Mouse (Mus musculus): ENCODE measurements around the gene Arhgef28. TPM values are rescaled to one million over a fixed set of nuclear protein-coding genes. Genes with fewer than 3 reads are reported as not detected.

Gene Arhgef28
- polyA plus RNA-seq, 1 experiment from 2014 or later: 1.3 TPM

- no peak for ATAC-seq (ENCODE audit: low read depth)
- WGBS (ENCODE audit: insufficient replicate concordance): 77% methylated on average over 1 of the region's 1 CpGs
- H3K4me3 ChIP-seq (ENCODE audit: low read depth, low read length): no peak overlapping the region
- no peaks in the 10 kb centered on the region for H3K27me3 ChIP-seq (ENCODE audit: control insufficient read depth, insufficient read depth, low read depth, low read length)
- no peak overlapping the region for H3K27ac ChIP-seq (ENCODE audit: low read length)
- H3K4me2 ChIP-seq (ENCODE audit: low read depth, low read length): no peak overlapping the region
- no peaks in the 10 kb centered on the region for H3K9me3 ChIP-seq (replicated peaks; ENCODE audit: control insufficient read depth, low read length)
- H3K36me3 ChIP-seq (ENCODE audit: control insufficient read depth, insufficient read depth): no peaks in the 10 kb centered on the region
- H3K9ac ChIP-seq (ENCODE audit: low read depth, low read length): no peak overlapping the region
- no peaks in the 10 kb centered on the region for H3K4me1 ChIP-seq (ENCODE audit: control insufficient read depth, low read depth, low read length)
Measured at GRCm38 (mm10) chr13:98230511-98230910, 24.3 kb upstream of the Arhgef28 start.

- Histone ChIP-seq H3K27me3 (ENCODE audit: control insufficient read depth, insufficient read depth, low read depth, low read length) (no peaks in the 10 kb centered on the region), H3K4me3 (ENCODE audit: low read depth, low read length) (no peak overlapping the region), H3K4me1 (ENCODE audit: control insufficient read depth, low read depth, low read length) (no peaks in the 10 kb centered on the region), H3K9ac (ENCODE audit: low read depth, low read length) (no peak overlapping the region), H3K36me3 (ENCODE audit: control insufficient read depth, insufficient read depth) (no peaks in the 10 kb centered on the region), H3K9me3 (replicated peaks; ENCODE audit: control insufficient read depth, low read length) (no peaks in the 10 kb centered on the region), H3K4me2 (ENCODE audit: low read depth, low read length) (no peak overlapping the region), H3K27ac (ENCODE audit: low read length) (no peak overlapping the region)
- WGBS (ENCODE audit: insufficient replicate concordance): 48% methylated on average over 2 of the region's 2 CpGs
- no peak for ATAC-seq (ENCODE audit: low read depth)
Measured at GRCm38 (mm10) chr13:98226225-98226624, 20.0 kb upstream of the Arhgef28 start.

GRCm38 (mm10) chr13:98222848-98223247, 16.6 kb upstream of the Arhgef28 start:
- H3K36me3 ChIP-seq (ENCODE audit: control insufficient read depth, insufficient read depth): no peaks in the 10 kb centered on the region

GRCm38 (mm10) chr13:98210137-98210536, 3.9 kb upstream of the Arhgef28 start:
- Histone ChIP-seq H3K36me3 (ENCODE audit: control insufficient read depth, insufficient read depth) (no peaks in the 10 kb centered on the region), H3K27me3 (ENCODE audit: control insufficient read depth, insufficient read depth, low read depth, low read length) (peaks cover 17% of the 10 kb centered on the region), H3K9me3 (replicated peaks; ENCODE audit: control insufficient read depth, low read length) (no peaks in the 10 kb centered on the region), H3K9ac (ENCODE audit: low read depth, low read length) (no peak overlapping the region), H3K4me1 (ENCODE audit: control insufficient read depth, low read depth, low read length) (no peaks in the 10 kb centered on the region), H3K4me2 (ENCODE audit: low read depth, low read length) (no peak overlapping the region), H3K4me3 (ENCODE audit: low read depth, low read length) (no peak overlapping the region), H3K27ac (ENCODE audit: low read length) (no peak overlapping the region)
- WGBS (ENCODE audit: insufficient replicate concordance): 66% methylated on average over 7 of the region's 7 CpGs
- no peak for ATAC-seq (ENCODE audit: low read depth)

More at GRCm38 (mm10) chr13:98222848-98223247, 16.6 kb upstream of the Arhgef28 start:
- Histone ChIP-seq H3K27ac (ENCODE audit: low read length) (no peak overlapping the region), H3K27me3 (ENCODE audit: control insufficient read depth, insufficient read depth, low read depth, low read length) (no peaks in the 10 kb centered on the region), H3K9me3 (replicated peaks; ENCODE audit: control insufficient read depth, low read length) (no peaks in the 10 kb centered on the region), H3K4me1 (ENCODE audit: control insufficient read depth, low read depth, low read length) (no peaks in the 10 kb centered on the region), H3K4me3 (ENCODE audit: low read depth, low read length) (no peak overlapping the region), H3K9ac (ENCODE audit: low read depth, low read length) (no peak overlapping the region), H3K4me2 (ENCODE audit: low read depth, low read length) (no peak overlapping the region)
- 31% methylated on average over 12 of the region's 12 CpGs for whole genome bisulfite sequencing (ENCODE audit: insufficient replicate concordance)
- ATAC-seq (ENCODE audit: low read depth): no peak

GRCm38 (mm10) chr13:98208842-98209241, 2.6 kb upstream of the Arhgef28 start:
- no peaks in the 10 kb centered on the region for H3K4me1 ChIP-seq (ENCODE audit: control insufficient read depth, low read depth, low read length)
- H3K4me2 ChIP-seq (ENCODE audit: low read depth, low read length): no peak overlapping the region
- WGBS (ENCODE audit: insufficient replicate concordance): 37% methylated on average over 9 of the region's 9 CpGs
- H3K9ac ChIP-seq (ENCODE audit: low read depth, low read length): no peak overlapping the region
- no peak for ATAC-seq (ENCODE audit: low read depth)
- H3K4me3 ChIP-seq (ENCODE audit: low read depth, low read length): no peak overlapping the region
- no peaks in the 10 kb centered on the region for H3K9me3 ChIP-seq (replicated peaks; ENCODE audit: control insufficient read depth, low read length)
- peaks cover 23% of the 10 kb centered on the region for H3K27me3 ChIP-seq (ENCODE audit: control insufficient read depth, insufficient read depth, low read depth, low read length)
- no peak overlapping the region for H3K27ac ChIP-seq (ENCODE audit: low read length)
- H3K36me3 ChIP-seq (ENCODE audit: control insufficient read depth, insufficient read depth): no peaks in the 10 kb centered on the region

GRCm38 (mm10) chr13:98206546-98206870, 269 bp upstream of the Arhgef28 start:
- Histone ChIP-seq H3K4me3 (ENCODE audit: low read depth, low read length) (peak overlapping the region; percentile 61), H3K9ac (ENCODE audit: low read depth, low read length) (peak overlapping the region; percentile 26; the same call in 1 of the 2 replicates), H3K27me3 (ENCODE audit: control insufficient read depth, insufficient read depth, low read depth, low read length) (peaks cover 23% of the 10 kb centered on the region), H3K4me1 (ENCODE audit: control insufficient read depth, low read depth, low read length) (no peaks in the 10 kb centered on the region), H3K4me2 (ENCODE audit: low read depth, low read length) (peak overlapping the region; percentile 86), H3K36me3 (ENCODE audit: control insufficient read depth, insufficient read depth) (no peaks in the 10 kb centered on the region), H3K9me3 (replicated peaks; ENCODE audit: control insufficient read depth, low read length) (no peaks in the 10 kb centered on the region), H3K27ac (ENCODE audit: low read length) (no peak overlapping the region)
- 2% methylated on average over 13 of the region's 13 CpGs for WGBS (ENCODE audit: insufficient replicate concordance)
- no peak for ATAC-seq (ENCODE audit: low read depth)

- Histone ChIP-seq H3K9me3 (replicated peaks; ENCODE audit: control insufficient read depth, low read length) (no peaks in the 10 kb centered on the region), H3K27me3 (ENCODE audit: control insufficient read depth, insufficient read depth, low read depth, low read length) (peaks cover 23% of the 10 kb centered on the region), H3K4me3 (ENCODE audit: low read depth, low read length) (no peak overlapping the region), H3K9ac (ENCODE audit: low read depth, low read length) (no peak overlapping the region), H3K4me1 (ENCODE audit: control insufficient read depth, low read depth, low read length) (no peaks in the 10 kb centered on the region), H3K36me3 (ENCODE audit: control insufficient read depth, insufficient read depth) (no peaks in the 10 kb centered on the region), H3K27ac (ENCODE audit: low read length) (no peak overlapping the region), H3K4me2 (ENCODE audit: low read depth, low read length) (no peak overlapping the region)
- no peak for ATAC-seq (ENCODE audit: low read depth)
- WGBS (ENCODE audit: insufficient replicate concordance): 40% methylated on average over 8 of the region's 8 CpGs
Measured at GRCm38 (mm10) chr13:98205111-98205510, 1.1 kb downstream of the Arhgef28 start.

GRCm38 (mm10) chr13:98204371-98204770, 1.9 kb downstream of the Arhgef28 start:
- Histone ChIP-seq H3K9me3 (replicated peaks; ENCODE audit: control insufficient read depth, low read length) (no peaks in the 10 kb centered on the region), H3K4me3 (ENCODE audit: low read depth, low read length) (no peak overlapping the region), H3K4me2 (ENCODE audit: low read depth, low read length) (no peak overlapping the region), H3K27me3 (ENCODE audit: control insufficient read depth, insufficient read depth, low read depth, low read length) (peaks cover 23% of the 10 kb centered on the region), H3K36me3 (ENCODE audit: control insufficient read depth, insufficient read depth) (no peaks in the 10 kb centered on the region), H3K9ac (ENCODE audit: low read depth, low read length) (no peak overlapping the region), H3K27ac (ENCODE audit: low read length) (no peak overlapping the region), H3K4me1 (ENCODE audit: control insufficient read depth, low read depth, low read length) (no peaks in the 10 kb centered on the region)
- WGBS (ENCODE audit: insufficient replicate concordance): 60% methylated on average over 8 of the region's 8 CpGs
- ATAC-seq (ENCODE audit: low read depth): no peak

- no peak overlapping the region for H3K4me3 ChIP-seq (ENCODE audit: low read depth, low read length)
- no peaks in the 10 kb centered on the region for H3K36me3 ChIP-seq (ENCODE audit: control insufficient read depth, insufficient read depth)
- H3K27me3 ChIP-seq (ENCODE audit: control insufficient read depth, insufficient read depth, low read depth, low read length): peaks cover 19% of the 10 kb centered on the region
- ATAC-seq (ENCODE audit: low read depth): no peak
- H3K4me1 ChIP-seq (ENCODE audit: control insufficient read depth, low read depth, low read length): no peaks in the 10 kb centered on the region
- H3K9me3 ChIP-seq (replicated peaks; ENCODE audit: control insufficient read depth, low read length): no peaks in the 10 kb centered on the region
- no peak overlapping the region for H3K4me2 ChIP-seq (ENCODE audit: low read depth, low read length)
- no peak overlapping the region for H3K9ac ChIP-seq (ENCODE audit: low read depth, low read length)
- no peak overlapping the region for H3K27ac ChIP-seq (ENCODE audit: low read length)
- 45% methylated on average over 9 of the region's 9 CpGs for WGBS (ENCODE audit: insufficient replicate concordance)
Measured at GRCm38 (mm10) chr13:98201436-98201835, 4.8 kb downstream of the Arhgef28 start.
